Mouse (Mus musculus) C2C12 (cell line): ENCODE measurements at regions not wholly inside any gene's neighbourhood (a gene's known extent, or its start where the extent isn't known, plus 50 kb on each side); places are given as distances from the start of the nearest gene placed in this dataset.

Experiments used
- H3K27me3 ChIP-seq: one replicate; pipeline ENCODE4 v1.6.1; 2011; ENCODE audit not compliant: control insufficient read depth, insufficient read depth, insufficient read length
- H3K36me3 ChIP-seq: one replicate; pipeline ENCODE4 v1.6.1; 2011; ENCODE audit not compliant: control insufficient read depth, insufficient read depth
- H3K4me3 ChIP-seq: one replicate; pipeline ENCODE4 v1.5.1; 2011; ENCODE audit warnings: mild to moderate bottlenecking, control low read depth; ENCODE audit not compliant: poor library complexity, insufficient read depth, severe bottlenecking
- H3K79me2 ChIP-seq: one replicate; pipeline ENCODE4 v1.6.1; 2011; ENCODE audit not compliant: control insufficient read depth, insufficient read depth
- H3K79me3 ChIP-seq: one replicate; pipeline ENCODE4 v1.6.1; 2011; ENCODE audit warnings: low read depth, control low read depth
- H3ac ChIP-seq: one replicate; pipeline ENCODE3; 2011; ENCODE audit warnings: low read depth; ENCODE audit not compliant: control insufficient read depth, insufficient read length
- CEBPB ChIP-seq: IDR thresholded peaks from one replicate; pipeline ENCODE4 v1.6.1; 2011; ENCODE audit warnings: low read depth, mild to moderate bottlenecking, control low read depth, moderate library complexity
- CTCF ChIP-seq: IDR thresholded peaks from one replicate; pipeline ENCODE4 v1.5.1; 2011; ENCODE audit not compliant: control insufficient read depth, insufficient read depth, insufficient read length
- FOSL1 ChIP-seq: IDR thresholded peaks from one replicate; pipeline ENCODE4 v1.8.0; 2011; ENCODE audit warnings: mild to moderate bottlenecking, low read length; ENCODE audit not compliant: poor library complexity, insufficient read depth, severe bottlenecking
- MAX ChIP-seq: IDR thresholded peaks from one replicate; pipeline ENCODE4 v1.6.1; 2011; ENCODE audit warnings: mild to moderate bottlenecking, control low read depth
- MYOD1 ChIP-seq: IDR thresholded peaks from one replicate; pipeline ENCODE4 v1.6.1; 2011; ENCODE audit warnings: low read depth; ENCODE audit not compliant: control insufficient read depth, insufficient read length
- MYOG ChIP-seq: IDR thresholded peaks from one replicate; pipeline ENCODE4 v1.6.1; 2011; ENCODE audit not compliant: control insufficient read depth, insufficient read length; ENCODE audit errors: extremely low read depth
- USF1 ChIP-seq: IDR thresholded peaks from one replicate; pipeline ENCODE4 v1.6.1; 2011; ENCODE audit warnings: low read depth, mild to moderate bottlenecking, control low read depth, moderate library complexity

- Histone ChIP-seq H3ac (no peak overlapping the region), H3K79me2 (no peaks in the 10 kb centered on the region), H3K36me3 (no peaks in the 10 kb centered on the region), H3K4me3 (no peak overlapping the region), H3K79me3 (no peaks in the 10 kb centered on the region), H3K27me3 (peaks cover 12% of the 10 kb centered on the region)
- no peak for TF ChIP-seq MYOG
- no peak for TF ChIP-seq FOSL1
- TF ChIP-seq CTCF = no peak
- TF ChIP-seq CEBPB = no peak
- TF ChIP-seq USF1 = no peak
Measured at GRCm38 (mm10) chr17:67515601-67516147, 116.8 kb downstream of the Lrrc30 start.

- Histone ChIP-seq H3K27me3 (peaks cover 12% of the 10 kb centered on the region), H3K79me3 (no peaks in the 10 kb centered on the region), H3K36me3 (no peaks in the 10 kb centered on the region), H3ac (no peak overlapping the region), H3K79me2 (no peaks in the 10 kb centered on the region), H3K4me3 (no peak overlapping the region)
- TF ChIP-seq CTCF (no peak), MYOD1 (no peak), CEBPB (no peak), MAX (no peak)
Measured at GRCm38 (mm10) chr17:67514387-67515241, 117.9 kb downstream of the Lrrc30 start.

- Histone ChIP-seq H3ac (no peak overlapping the region), H3K4me3 (no peak overlapping the region), H3K27me3 (peaks cover 15% of the 10 kb centered on the region), H3K36me3 (no peaks in the 10 kb centered on the region), H3K79me3 (no peaks in the 10 kb centered on the region), H3K79me2 (no peaks in the 10 kb centered on the region)
- TF ChIP-seq FOSL1 (no peak), USF1 (no peak), MYOD1 (no peak), MYOG (no peak), CTCF (no peak)
Measured at GRCm38 (mm10) chr17:67512699-67513450, 119.6 kb downstream of the Lrrc30 start.

- peaks cover 9% of the 10 kb centered on the region for H3K27me3 ChIP-seq
- no peaks in the 10 kb centered on the region for H3K79me2 ChIP-seq
- no peaks in the 10 kb centered on the region for H3K79me3 ChIP-seq
- H3K36me3 ChIP-seq = no peaks in the 10 kb centered on the region
- H3ac ChIP-seq = no peak overlapping the region
- no peak overlapping the region for H3K4me3 ChIP-seq
- TF ChIP-seq MAX = no peak
- no peak for TF ChIP-seq MYOG
- no peak for TF ChIP-seq USF1
- no peak for TF ChIP-seq CEBPB
- TF ChIP-seq CTCF = no peak
- TF ChIP-seq MYOD1 = no peak
- no peak for TF ChIP-seq FOSL1
Measured at GRCm38 (mm10) chr17:67512008-67512407, 120.5 kb downstream of the Lrrc30 start.

- Histone ChIP-seq H3K79me3 (no peaks in the 10 kb centered on the region), H3K4me3 (no peak overlapping the region), H3ac (no peak overlapping the region), H3K27me3 (peaks cover 6% of the 10 kb centered on the region), H3K79me2 (no peaks in the 10 kb centered on the region), H3K36me3 (no peaks in the 10 kb centered on the region)
- TF ChIP-seq FOSL1 (no peak), USF1 (no peak), MYOG (no peak), CTCF (no peak), MAX (no peak), MYOD1 (no peak), CEBPB (no peak)
Measured at GRCm38 (mm10) chr17:67509921-67510320, 122.6 kb downstream of the Lrrc30 start.

- TF ChIP-seq FOSL1 = no peak
- no peak for TF ChIP-seq CEBPB
- TF ChIP-seq MYOG = no peak
- no peak for TF ChIP-seq USF1
- TF ChIP-seq MAX = no peak
- no peak for TF ChIP-seq CTCF
- no peak for TF ChIP-seq MYOD1
- H3ac ChIP-seq = no peak overlapping the region
- no peaks in the 10 kb centered on the region for H3K79me3 ChIP-seq
Measured at GRCm38 (mm10) chr17:67509091-67509618, 123.4 kb downstream of the Lrrc30 start.

More at GRCm38 (mm10) chr17:67509091-67509618, 123.4 kb downstream of the Lrrc30 start:
- Histone ChIP-seq H3K36me3 (no peaks in the 10 kb centered on the region), H3K27me3 (peaks cover 6% of the 10 kb centered on the region), H3K4me3 (no peak overlapping the region), H3K79me2 (no peaks in the 10 kb centered on the region)
